Mouse (Mus musculus) layer of hippocampus, adult 8-10 months (tissue): ENCODE data around the gene Gm19965. TPM values are rescaled to one million over a fixed set of nuclear protein-coding genes. Genes with fewer than 3 reads are reported as not detected.

Experiments
- DNase-seq, 2 experiments: peaks; one replicate each; pipeline ENCODE4 v3.0.0; 2022; ENCODE audit warnings: low spot score in 2 of 2
- total RNA-seq, 4 experiments: library from RNA; stranded (reverse); gene quantifications; 2 replicates each; pipeline ENCODE4 v1.2.4; 2022

Gene Gm19965
- not detected for total RNA-seq

DNA sequence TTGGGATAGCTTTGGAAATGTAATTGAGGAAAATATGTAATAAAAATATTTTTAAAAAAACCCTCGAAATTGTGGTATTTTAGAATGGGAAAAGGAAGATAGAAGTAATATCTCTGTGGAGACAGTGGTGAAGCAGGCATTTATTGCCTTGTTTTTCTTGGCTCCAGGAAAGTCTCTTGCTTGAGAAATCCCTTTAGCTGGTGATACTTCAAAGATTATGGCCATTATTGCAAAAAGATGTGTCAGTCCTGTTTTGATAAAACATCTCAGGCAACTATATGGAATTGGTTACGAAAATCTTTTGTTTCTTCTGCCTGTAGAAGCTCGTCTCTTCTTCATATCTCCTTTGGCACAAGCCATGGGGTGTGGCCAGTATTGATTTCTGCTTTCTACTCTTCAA lies at the start of gene Gm19965:
TSS of gene Gm19965 (plus strand) at position 301 of the 400 bp plus-strand sequence.
- DNase-seq: no peak

DNA sequence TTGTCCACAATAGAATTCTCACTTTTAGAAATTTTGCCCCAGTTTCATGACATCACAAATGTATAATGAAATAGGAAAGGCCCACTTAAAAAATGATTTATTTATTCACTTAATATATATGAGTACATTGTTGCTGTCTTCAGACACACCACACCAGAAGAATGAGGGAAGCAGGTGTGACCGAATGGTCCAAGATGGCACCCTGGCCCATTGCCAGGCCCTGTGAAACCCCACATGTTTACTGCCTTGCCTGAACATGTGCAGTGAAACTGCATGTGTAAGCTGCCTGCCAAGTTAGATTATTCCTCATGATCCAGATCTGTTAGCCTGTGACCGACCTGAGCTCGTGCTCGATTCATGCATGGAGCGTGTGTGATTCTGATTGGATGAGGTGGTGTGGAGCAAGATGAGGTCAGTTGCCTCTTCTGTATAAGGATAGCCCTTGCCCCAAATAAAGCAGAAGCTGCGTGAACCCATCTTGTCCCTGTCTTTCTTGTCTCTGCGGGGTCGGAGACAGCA lies 20.3 kb upstream of the Gm19965 start:
- DNase-seq: no peak
